Mouse (Mus musculus): Measurements from ENCODE around the gene Nfkb2.

- TF ChIP-seq CTCF (IDR thresholded peaks at IDR 0.05; ENCODE audit: extremely low read depth, insufficient read depth, low read length) (no peak), POLR2A (IDR thresholded peaks at IDR 0.05; ENCODE audit: extremely low read depth, insufficient read depth, low read length) (no peak)
These were observed 9.5 kb downstream of the Nfkb2 start for GRCm38 (mm10) chr19:46313591-46313990.

Measured in cortical plate, adult 2 months (tissue).